Mouse (Mus musculus) hematopoietic stem cell, adult 5-6 weeks (primary cell): ENCODE results near the gene Pik3ap1. TPM values are rescaled to one million over a fixed set of nuclear protein-coding genes. Genes with fewer than 3 reads are reported as not detected.

Experiments
- ATAC-seq, 2 experiments: fragments of 125-278 bp in 1 of 2; replicated peaks in 1 of 2; 2 replicates each; pipeline ENCODE4 v1.8.0; 2016 to 2017; ENCODE audit warnings: inconsistent platforms in 2 of 2, mild to moderate bottlenecking in 2 of 2, moderate number of reproducible peaks in 2 of 2, low read depth in 1 of 2, moderate TSS enrichment in 1 of 2; ENCODE audit not compliant: low FRiP score in 2 of 2, poor library complexity in 2 of 2, severe bottlenecking in 2 of 2, insufficient read depth in 1 of 2, low TSS enrichment in 1 of 2
- total RNA-seq: library from RNA; stranded (forward); fragments of 172-1452, 232-1000 nt; gene quantifications from 2 replicates; pipeline ENCODE4 v1.2.3, GENCODE M21; 2017

The Pik3ap1 gene
- total RNA-seq, 1 experiment from 2014 or later = 28.9 TPM

- ATAC-seq = peak; percentile 78 to 82
Observed at GRCm38 (mm10) chr19:41345028-41345741, 39.7 kb downstream of the Pik3ap1 start.

GRCm38 (mm10) chr19:41344666-41345027 lies 40.3 kb downstream of the Pik3ap1 start:
- ATAC-seq = peak; percentile 50 to 62

GRCm38 (mm10) chr19:41342592-41343090 lies 42.3 kb downstream of the Pik3ap1 start:
- no peak for ATAC-seq

- ATAC-seq = no peak
Observed at GRCm38 (mm10) chr19:41341677-41342076, 43.2 kb downstream of the Pik3ap1 start.

GRCm38 (mm10) chr19:41339020-41339836 lies 45.7 kb downstream of the Pik3ap1 start:
- peak; percentile 86 to 90 for ATAC-seq

GRCm38 (mm10) chr19:41338379-41338778 lies 46.5 kb downstream of the Pik3ap1 start:
- ATAC-seq = no peak

GRCm38 (mm10) chr19:41335721-41336120 lies 49.2 kb downstream of the Pik3ap1 start:
- no peak; a peak in 1 of 4 replicates for ATAC-seq

- no peak for ATAC-seq
Observed at GRCm38 (mm10) chr19:41332986-41333385, 51.9 kb downstream of the Pik3ap1 start.

GRCm38 (mm10) chr19:41332228-41332627 lies 52.7 kb downstream of the Pik3ap1 start:
- peak; percentile 75 to 86 for ATAC-seq

GRCm38 (mm10) chr19:41330401-41330800 lies 54.5 kb downstream of the Pik3ap1 start:
- no peak for ATAC-seq

- no peak for ATAC-seq
Observed at GRCm38 (mm10) chr19:41329961-41330360, 54.9 kb downstream of the Pik3ap1 start.

GRCm38 (mm10) chr19:41328743-41329142 lies 56.2 kb downstream of the Pik3ap1 start:
- peak; percentile 55 to 61 for ATAC-seq

GRCm38 (mm10) chr19:41323813-41324212 lies 61.1 kb downstream of the Pik3ap1 start:
- ATAC-seq = no peak

GRCm38 (mm10) chr19:41323125-41323524 lies 61.8 kb downstream of the Pik3ap1 start:
- ATAC-seq = no peak

GRCm38 (mm10) chr19:41321149-41321548 lies 63.8 kb downstream of the Pik3ap1 start:
- peak; percentile 84 to 88 for ATAC-seq

GRCm38 (mm10) chr19:41317315-41318095 lies 67.4 kb downstream of the Pik3ap1 start:
- peak in 1 of 2 experiments; percentile 25; a peak in 1 of 4 replicates for ATAC-seq

- no peak for ATAC-seq
Observed at GRCm38 (mm10) chr19:41314696-41315095, 70.2 kb downstream of the Pik3ap1 start.
